ENCODE assay signal across 25 mouse cellular contexts in genomic region chr4:83199391-83199790, GRCm38 (mm10).
DNase-seq lines count a peak whose midpoint lies in the region; ATAC-seq and TF ChIP-seq lines count a peak whose summit lies in the region.
"Had no signal": no experiment of that assay in that cellular context is flagged by ENCODE, and none has a peak within 500 bp of the region (broad histone marks: within the 10 kb centered on the region; RNA-seq: fewer than 3 reads in every experiment).

No protein-coding gene starts in this region.

- no peak overlapping the region for H3K9ac ChIP-seq in lung, embryonic 14.5 days
- H3K9ac ChIP-seq: embryonic facial prominence, embryonic 15.5 days; forebrain, embryonic 15.5 days; hindbrain, embryonic 12.5 days; limb, embryonic 13.5 days; liver, embryonic 13.5 days; stomach, embryonic 15.5 days had no signal

- H3K4me2 ChIP-seq in lung, embryonic 14.5 days: no peak overlapping the region
- H3K4me2 ChIP-seq: embryonic facial prominence, embryonic 15.5 days; forebrain, embryonic 15.5 days; hindbrain, embryonic 12.5 days; limb, embryonic 13.5 days; liver, embryonic 13.5 days; midbrain, embryonic 11.5 days; stomach, embryonic 15.5 days had no signal

- H3K36me3 ChIP-seq in heart, embryonic 10.5 days: no peaks in the 10 kb centered on the region
- no peaks in the 10 kb centered on the region for H3K36me3 ChIP-seq in lung, embryonic 14.5 days (ENCODE audit: insufficient read depth)
- H3K36me3 ChIP-seq: embryonic facial prominence, embryonic 15.5 days; forebrain, embryonic 15.5 days; hindbrain, embryonic 12.5 days; limb, embryonic 13.5 days; liver, embryonic 13.5 days; stomach, embryonic 15.5 days had no signal

- WGBS in heart, embryonic 10.5 days: 86% methylated on average over 8 of the region's 8 CpGs
- 24% methylated on average over 8 of the region's 8 CpGs for WGBS in lung, embryonic 14.5 days

- ATAC-seq in lung, embryonic 14.5 days (ENCODE audit: insufficient read depth): no peak
- ATAC-seq in megakaryocyte, adult 5-6 weeks (ENCODE audit: poor library complexity, severe bottlenecking): peak; percentile 49; the same call in 1 of the 2 replicates
- ATAC-seq: forebrain, embryonic 15.5 days; intestine, postnatal 0 days had no signal

- no peaks in the 10 kb centered on the region for H3K4me1 ChIP-seq in heart, embryonic 10.5 days
- H3K4me1 ChIP-seq in lung, embryonic 14.5 days (ENCODE audit: insufficient read depth): peaks cover 4% of the 10 kb centered on the region; the same call in 1 of the 2 replicates
- H3K4me1 ChIP-seq: embryonic facial prominence, embryonic 15.5 days; forebrain, embryonic 15.5 days; hindbrain, embryonic 12.5 days; liver, embryonic 13.5 days; stomach, embryonic 15.5 days had no signal

- DNase-seq in heart, embryonic 10.5 days (ENCODE audit: low spot score): peak; percentile 17
- no peak for DNase-seq in heart, postnatal 36 days
- DNase-seq in lung, embryonic 14.5 days: peak; percentile 47
- no peak for DNase-seq in lung, postnatal 4 days
- DNase-seq in MEL-GATA-1-ER (ENCODE audit: extremely low read depth, low read depth): peak; percentile 36
- DNase-seq in urinary bladder, adult 2 months (ENCODE audit: low spot score): no peak
- no peak for DNase-seq in ovary, adult 18-20 months (ENCODE audit: low spot score)
- DNase-seq: adrenal gland, adult 2 months; cerebellum, adult 2 months; cerebellum, postnatal 25 days; embryo, embryonic 11 days; gastrocnemius, postnatal 36 days; kidney, postnatal 10 days; liver, embryonic 13.5 days; lung, adult 2 months; thymus, adult 18-20 months; thymus, postnatal 4 days had no signal

- no peaks in the 10 kb centered on the region for H3K27me3 ChIP-seq in heart, embryonic 10.5 days (ENCODE audit: insufficient read depth, poor library complexity, severe bottlenecking)
- H3K27me3 ChIP-seq in lung, embryonic 14.5 days (ENCODE audit: insufficient read depth, low read length): no peaks in the 10 kb centered on the region
- H3K27me3 ChIP-seq: embryonic facial prominence, embryonic 15.5 days; forebrain, embryonic 15.5 days; hindbrain, embryonic 12.5 days; limb, embryonic 13.5 days; liver, embryonic 13.5 days; stomach, embryonic 15.5 days had no signal

- no peak overlapping the region for H3K4me3 ChIP-seq in heart, embryonic 10.5 days
- no peak overlapping the region for H3K4me3 ChIP-seq in lung, embryonic 14.5 days (ENCODE audit: low read depth, low read length)
- H3K4me3 ChIP-seq: embryonic facial prominence, embryonic 15.5 days; forebrain, embryonic 15.5 days; hindbrain, embryonic 12.5 days; limb, embryonic 13.5 days; liver, embryonic 13.5 days; stomach, embryonic 15.5 days had no signal

- H3K27ac ChIP-seq in heart, embryonic 10.5 days: no peak overlapping the region
- no peak overlapping the region for H3K27ac ChIP-seq in lung, embryonic 14.5 days (ENCODE audit: low read depth)
- H3K27ac ChIP-seq: embryonic facial prominence, embryonic 15.5 days; forebrain, embryonic 15.5 days; hindbrain, embryonic 12.5 days; limb, embryonic 13.5 days; liver, embryonic 13.5 days; stomach, embryonic 15.5 days had no signal

- TF ChIP-seq CTCF in lung, embryonic 14.5 days (IDR thresholded peaks at IDR 0.05; ENCODE audit: low read depth): no peak

- H3K9me3 ChIP-seq in heart, embryonic 10.5 days: no peaks in the 10 kb centered on the region
- no peaks in the 10 kb centered on the region for H3K9me3 ChIP-seq in lung, embryonic 14.5 days (ENCODE audit: low read depth, low read length)
- H3K9me3 ChIP-seq: embryonic facial prominence, embryonic 15.5 days; forebrain, embryonic 15.5 days; hindbrain, embryonic 12.5 days; limb, embryonic 13.5 days; liver, embryonic 13.5 days; stomach, embryonic 15.5 days had no signal

- intact Hi-C loops in heart, postnatal 36 days (cut with DNase I): no loop called here

Comparison
In these comparisons a context has a peak if more than half of its experiments do, and no peak if none do; other contexts are left out.
1. DNase-seq: peak in heart, embryonic 10.5 days (single experiment), lung, embryonic 14.5 days (single experiment) and MEL-GATA-1-ER (single experiment); none in heart, postnatal 36 days (0 of 2), lung, postnatal 4 days (0 of 2), urinary bladder, adult 2 months (single experiment) and ovary, adult 18-20 months (single experiment).